In the genomic region with DNA sequence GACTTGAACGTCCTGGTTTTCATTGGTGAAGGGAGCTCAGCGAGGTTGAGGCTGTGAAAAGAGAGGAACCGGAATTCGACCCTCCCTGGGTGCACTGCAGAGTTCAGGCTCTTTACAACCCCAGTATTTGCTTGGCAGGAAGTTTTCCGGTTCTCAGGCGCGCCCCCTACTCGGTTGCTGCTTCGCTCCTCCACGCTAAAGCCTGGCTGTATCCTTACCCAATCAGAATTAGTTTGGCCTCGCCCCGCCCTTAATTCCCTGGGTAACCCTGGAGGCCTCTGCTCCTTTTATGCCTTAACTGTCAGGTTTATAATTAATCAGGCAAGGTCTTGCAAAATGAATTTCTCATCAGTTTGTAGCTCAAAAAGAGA, we compare ENCODE assay signal across 8 mouse cellular contexts. TPM values are rescaled to one million over a fixed set of nuclear protein-coding genes. Genes with fewer than 3 reads are reported as not detected.
DNase-seq lines count a peak whose midpoint lies in the region; ATAC-seq lines count a peak whose summit lies in the region.

No protein-coding gene starts in this region.

- H3K27ac ChIP-seq in forebrain, embryonic 11.5 days (ENCODE audit: low read depth, low read length): no peak overlapping the region
- peak overlapping the region; percentile 66 for H3K27ac ChIP-seq in heart, embryonic 15.5 days
- peak overlapping the region; percentile 93 for H3K27ac ChIP-seq in lung, embryonic 15.5 days

- 0% methylated on average over 12 of the region's 12 CpGs for WGBS in forebrain, embryonic 11.5 days
- under 1% methylated on average over 12 of the region's 12 CpGs for WGBS in heart, embryonic 15.5 days
- 0% methylated on average over 12 of the region's 12 CpGs for WGBS in lung, embryonic 15.5 days

- peak; percentile 78 for ATAC-seq in forebrain, embryonic 11.5 days (replicated peaks; ENCODE audit: low FRiP score)
- peak; percentile 70; the same call in 1 of the 2 replicates for ATAC-seq in heart, embryonic 15.5 days (replicated peaks; ENCODE audit: insufficient number of reproducible peaks, insufficient read depth, low FRiP score, low read depth)
- peak; percentile 86 for ATAC-seq in lung, embryonic 15.5 days (ENCODE audit: borderline replicate concordance, extremely low read depth, low FRiP score, low TSS enrichment)

- peaks cover 20% of the 10 kb centered on the region for H3K27me3 ChIP-seq in forebrain, embryonic 11.5 days (ENCODE audit: control insufficient read depth, insufficient read depth, low read length)
- H3K27me3 ChIP-seq in heart, embryonic 15.5 days: no peaks in the 10 kb centered on the region
- peaks cover 20% of the 10 kb centered on the region for H3K27me3 ChIP-seq in lung, embryonic 15.5 days

- H3K4me2 ChIP-seq in forebrain, embryonic 11.5 days (ENCODE audit: low read depth, low read length, severe bottlenecking): peak overlapping the region; percentile 100
- peak overlapping the region; percentile 98 for H3K4me2 ChIP-seq in heart, embryonic 15.5 days
- peak overlapping the region; percentile 96 for H3K4me2 ChIP-seq in lung, embryonic 15.5 days

- H3K9ac ChIP-seq in forebrain, embryonic 11.5 days (ENCODE audit: low read length): no peak overlapping the region
- peak overlapping the region; percentile 66 for H3K9ac ChIP-seq in heart, embryonic 15.5 days
- peak overlapping the region; percentile 66; the same call in 1 of the 2 replicates for H3K9ac ChIP-seq in lung, embryonic 15.5 days

- no peaks in the 10 kb centered on the region for H3K36me3 ChIP-seq in forebrain, embryonic 11.5 days (ENCODE audit: control insufficient read depth, insufficient read depth, low read length)
- H3K36me3 ChIP-seq in heart, embryonic 15.5 days: no peaks in the 10 kb centered on the region
- H3K36me3 ChIP-seq in lung, embryonic 15.5 days: no peaks in the 10 kb centered on the region

- no peaks in the 10 kb centered on the region; the same call in 1 of the 2 replicates for H3K4me1 ChIP-seq in forebrain, embryonic 11.5 days (replicated peaks; ENCODE audit: control insufficient read depth, insufficient read depth, low read length)
- H3K4me1 ChIP-seq in heart, embryonic 15.5 days (replicated peaks): peaks cover 10% of the 10 kb centered on the region
- H3K4me1 ChIP-seq in lung, embryonic 15.5 days: no peaks in the 10 kb centered on the region

- no peaks in the 10 kb centered on the region for H3K9me3 ChIP-seq in forebrain, embryonic 11.5 days (ENCODE audit: control insufficient read depth, low read length)
- no peaks in the 10 kb centered on the region for H3K9me3 ChIP-seq in heart, embryonic 15.5 days (replicated peaks)
- no peaks in the 10 kb centered on the region for H3K9me3 ChIP-seq in lung, embryonic 15.5 days

- peak overlapping the region; percentile 71 for H3K4me3 ChIP-seq in forebrain, embryonic 11.5 days (ENCODE audit: low read depth, low read length)
- H3K4me3 ChIP-seq in heart, embryonic 15.5 days: peak overlapping the region; percentile 61
- peak overlapping the region; percentile 72 for H3K4me3 ChIP-seq in lung, embryonic 15.5 days

- peak; percentile 43 for DNase-seq in right cerebral cortex, adult 18-20 months
- DNase-seq in right cerebral cortex, postnatal 36 days (ENCODE audit: low spot score in 2 of 2): no peak
- DNase-seq in forebrain, embryonic 11.5 days (ENCODE audit: low spot score): peak; percentile 87
- peak; percentile 94 for DNase-seq in kidney, postnatal 10 days
- DNase-seq in ovary, postnatal 36 days (ENCODE audit: low spot score): peak; percentile 78
- peak; percentile 41 to 72 for DNase-seq in urinary bladder, postnatal 36 days (ENCODE audit: low spot score in 2 of 2)

RNA-seq across cellular contexts. Expression of gene Usp43, which starts 0.8 kb away (rescaled TPM):
- polyA plus RNA-seq in forebrain, embryonic 11.5 days (2014; fragmentation: Nextera tagmentation; extraction: Ambion mirVana): 1.0 and 1.4 TPM in 2 replicates
- polyA plus RNA-seq in heart, embryonic 15.5 days (2015; fragmentation: Nextera tagmentation; extraction: Ambion mirVana): 0.86 and 0.95 TPM in 2 replicates
- 3.2 and 3.7 TPM in 2 replicates for polyA plus RNA-seq in lung, embryonic 15.5 days (2015; fragmentation: Nextera tagmentation; extraction: Ambion mirVana)

RNA-seq across cellular contexts. Expression of gene Cfap52, which starts 42.7 kb away (rescaled TPM):
- polyA plus RNA-seq in forebrain, embryonic 11.5 days (2014; fragmentation: Nextera tagmentation; extraction: Ambion mirVana): 0.86 and 1.4 TPM in 2 replicates
- 0.28 and 0.42 TPM in 2 replicates for polyA plus RNA-seq in heart, embryonic 15.5 days (2015; fragmentation: Nextera tagmentation; extraction: Ambion mirVana)
- polyA plus RNA-seq in lung, embryonic 15.5 days (2015; fragmentation: Nextera tagmentation; extraction: Ambion mirVana): 4.0 and 6.1 TPM in 2 replicates

RNA-seq across cellular contexts. Expression of gene Stx8, which starts 43.3 kb away (rescaled TPM):
- polyA plus RNA-seq in forebrain, embryonic 11.5 days (2014; fragmentation: Nextera tagmentation; extraction: Ambion mirVana): 52.6 and 53.8 TPM in 2 replicates
- 45.4 and 61.7 TPM in 2 replicates for polyA plus RNA-seq in heart, embryonic 15.5 days (2015; fragmentation: Nextera tagmentation; extraction: Ambion mirVana)
- polyA plus RNA-seq in lung, embryonic 15.5 days (2015; fragmentation: Nextera tagmentation; extraction: Ambion mirVana): 52.1 and 54.7 TPM in 2 replicates

Comparison
In these comparisons a context has a peak if more than half of its experiments do, and no peak if none do; other contexts are left out.
1. DNase-seq: peak in right cerebral cortex, adult 18-20 months (single experiment), forebrain, embryonic 11.5 days (single experiment), kidney, postnatal 10 days (single experiment), ovary, postnatal 36 days (single experiment) and urinary bladder, postnatal 36 days (2 of 2); none in right cerebral cortex, postnatal 36 days (0 of 2).
2. Peak in every context shown above with its lines, with median percentiles within 50 percentile points of each other: ATAC-seq, H3K4me2 ChIP-seq and H3K4me3 ChIP-seq.